Mouse (Mus musculus) liver, embryonic 13.5 days (tissue): ENCODE data around the gene Fam160a2. TPM values are rescaled to one million over a fixed set of nuclear protein-coding genes. Genes with fewer than 3 reads are reported as not detected.

Source experiments
- ATAC-seq: fragments of 200-750 bp; cut with Nextera tagmentation; 2 replicates; pipeline ENCODE4 v1.8.0; 2017; ENCODE audit warnings: low read depth, mild to moderate bottlenecking, moderate number of reproducible peaks, moderate library complexity
- DNase-seq: peaks from one replicate; pipeline ENCODE4 v3.0.0; 2022
- H3K27ac ChIP-seq: fragments of 300-500 bp; sonication (generic); 2 replicates; pipeline ENCODE4 v1.5.1; 2015; ENCODE audit warnings: moderate library complexity, mild to moderate bottlenecking, inconsistent platforms
- H3K27me3 ChIP-seq: fragments of 300-500 bp; sonication (generic); 2 replicates; pipeline ENCODE4 v1.6.1; 2015; ENCODE audit warnings: mild to moderate bottlenecking, inconsistent platforms
- H3K36me3 ChIP-seq: fragments of 300-500 bp; sonication (generic); 2 replicates; pipeline ENCODE4 v1.6.1; 2015; ENCODE audit warnings: mild to moderate bottlenecking, inconsistent platforms
- H3K4me1 ChIP-seq: fragments of 300-500 bp; sonication (generic); replicated peaks from 2 replicates; pipeline ENCODE4 v1.6.1; 2015; ENCODE audit warnings: inconsistent platforms
- H3K4me2 ChIP-seq: fragments of 300-500 bp; sonication (generic); 2 replicates; pipeline ENCODE4 v1.6.1; 2015; ENCODE audit warnings: inconsistent platforms, mild to moderate bottlenecking, moderate library complexity
- H3K4me3 ChIP-seq: fragments of 300-500 bp; sonication (generic); replicated peaks from 2 replicates; pipeline ENCODE4 v1.5.1; 2015; ENCODE audit warnings: mild to moderate bottlenecking, inconsistent platforms
- H3K9ac ChIP-seq: fragments of 300-500 bp; sonication (generic); 2 replicates; pipeline ENCODE4 v1.6.1; 2015; ENCODE audit warnings: mild to moderate bottlenecking, inconsistent platforms
- H3K9me3 ChIP-seq: fragments of 300-500 bp; sonication (generic); replicated peaks from 2 replicates; pipeline ENCODE4 v1.6.1; 2016; ENCODE audit warnings: inconsistent platforms
- WGBS: fragments of 180-500 bp; shearing (Covaris S2); methylation state at CpG from one replicate; pipeline ENCODE4 v1.1.7; 2015; ENCODE audit not compliant: insufficient replicate concordance; 5-methylcytosine and 5-hydroxymethylcytosine counted together
- polyA plus RNA-seq: library from polyadenylated mRNA; unstranded; fragments of >200 nt; fragmentation: Nextera tagmentation; extraction: Ambion mirVana; gene quantifications from 2 replicates; pipeline ENCODE4 v1.2.1, GENCODE M21; 2015

Fam160a2 gene
- polyA plus RNA-seq, 1 experiment from 2014 or later, result 11.6 TPM

DNA sequence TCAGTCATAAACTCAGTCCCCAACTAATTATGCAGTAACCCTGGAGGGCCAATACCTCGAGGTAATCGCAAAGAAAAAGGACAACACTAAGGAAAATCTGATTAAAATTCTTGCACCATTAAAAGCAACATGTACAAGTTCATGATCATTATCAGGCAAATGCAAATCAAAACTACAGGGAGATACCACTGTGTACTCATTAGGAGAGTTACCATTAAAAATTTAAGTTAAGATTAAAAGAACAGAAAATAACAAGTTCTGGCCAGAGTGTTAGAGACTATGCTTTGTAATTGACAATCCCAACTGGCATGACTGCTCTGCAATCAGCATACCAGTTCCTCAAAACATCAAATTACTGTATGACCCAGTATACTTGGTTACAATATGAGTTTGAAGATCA is 57.1 kb downstream of the Fam160a2 start:
- Histone ChIP-seq H3K9ac (no peak overlapping the region), H3K4me1 (no peaks in the 10 kb centered on the region), H3K27ac (no peak overlapping the region), H3K9me3 (no peaks in the 10 kb centered on the region), H3K4me3 (no peak overlapping the region), H3K4me2 (no peak overlapping the region), H3K27me3 (no peaks in the 10 kb centered on the region), H3K36me3 (no peaks in the 10 kb centered on the region)
- WGBS, result 47% methylated on average over 2 of the region's 2 CpGs
- DNase-seq (no peak), ATAC-seq (no peak)

DNA sequence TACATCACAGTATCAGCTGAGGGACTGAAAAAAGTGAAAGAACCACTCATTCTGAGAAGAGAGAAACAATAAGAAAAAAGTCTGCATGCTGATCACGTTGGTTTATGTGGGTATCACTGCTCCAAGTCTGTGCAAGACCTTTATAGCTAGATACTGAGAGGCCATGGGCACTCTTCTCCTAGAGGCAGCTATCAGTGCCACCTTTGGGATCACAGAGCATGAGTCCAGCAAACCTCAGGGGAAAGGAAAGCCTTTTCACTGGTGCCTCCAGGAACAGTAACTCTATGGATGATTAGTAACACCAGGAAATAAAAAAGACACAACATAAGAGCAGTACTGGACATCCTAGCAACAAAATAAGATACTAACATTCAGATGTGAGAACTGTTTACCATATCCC is 57.7 kb downstream of the Fam160a2 start, which contains the start of gene Olfr691:
Gene Olfr691 (minus strand): TSS at position 101 of the 400 bp plus-strand sequence.
- H3K4me3 ChIP-seq, result no peak within 1 kb of the TSS
- ATAC-seq, result no peak
- no peaks in the 10 kb centered on the region for H3K27me3 ChIP-seq
- WGBS, result 39% methylated on average over 1 of the region's 1 CpGs
- H3K4me1 ChIP-seq, result no peaks in the 10 kb centered on the region
- DNase-seq, result no peak
- no peak within 1 kb of the TSS for H3K9ac ChIP-seq
- H3K36me3 ChIP-seq, result no peaks in the 10 kb centered on the region
- no peak within 1 kb of the TSS for H3K27ac ChIP-seq
- no peak within 1 kb of the TSS for H3K4me2 ChIP-seq
- H3K9me3 ChIP-seq, result no peaks in the 10 kb centered on the region

DNA sequence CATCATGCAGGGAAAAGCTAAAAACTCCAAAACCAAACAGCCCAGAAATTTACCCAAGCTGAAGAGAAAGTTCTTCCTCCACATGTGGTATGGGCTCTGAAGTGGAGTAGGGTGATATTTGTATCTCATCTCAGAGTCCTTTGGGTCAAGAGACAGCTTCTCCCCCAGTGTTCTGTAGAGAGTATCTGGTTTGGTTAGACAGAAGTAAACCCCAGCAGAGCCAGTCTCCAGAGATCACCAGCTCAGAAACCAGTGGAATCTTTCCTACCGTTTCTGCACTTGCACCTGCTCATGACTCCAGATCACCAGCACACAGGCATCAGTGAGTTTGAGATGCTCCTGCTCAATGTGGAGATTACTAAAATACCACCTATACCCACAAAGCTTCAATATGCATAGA is 65.8 kb downstream of the Fam160a2 start, which contains the start of gene Olfr690:
Gene Olfr690 (minus strand): TSS at position 101 of the 400 bp plus-strand sequence.
- Histone ChIP-seq H3K27me3 (no peaks in the 10 kb centered on the region), H3K4me3 (no peak within 1 kb of the TSS), H3K27ac (no peak within 1 kb of the TSS), H3K9ac (no peak within 1 kb of the TSS), H3K36me3 (no peaks in the 10 kb centered on the region), H3K4me1 (no peaks in the 10 kb centered on the region), H3K9me3 (no peaks in the 10 kb centered on the region), H3K4me2 (no peak within 1 kb of the TSS)
- 59% methylated on average over 1 of the region's 1 CpGs for WGBS
- DNase-seq (no peak), ATAC-seq (no peak)

DNA sequence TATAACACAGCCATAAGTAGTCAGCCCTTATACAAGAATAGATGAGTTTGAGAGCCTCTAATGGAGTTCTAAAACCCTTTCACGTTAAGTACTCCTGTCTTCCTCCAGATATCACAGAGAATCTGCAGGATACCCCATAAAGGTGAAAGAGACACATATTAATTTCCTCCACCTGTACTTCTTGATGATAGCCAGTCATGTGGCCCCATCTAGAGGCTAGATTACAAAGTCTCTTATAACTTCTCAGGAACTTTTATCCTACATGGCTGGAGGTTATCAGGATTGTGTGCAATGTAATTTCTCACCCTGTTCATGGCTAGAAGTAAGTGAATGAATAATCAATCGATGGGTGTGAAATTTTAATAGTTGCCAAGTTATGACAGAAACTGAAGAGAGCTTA is 74.6 kb downstream of the Fam160a2 start:
- Histone ChIP-seq H3K4me2 (no peak overlapping the region), H3K36me3 (no peaks in the 10 kb centered on the region), H3K27ac (no peak overlapping the region), H3K9ac (no peak overlapping the region), H3K27me3 (no peaks in the 10 kb centered on the region), H3K4me3 (no peak overlapping the region), H3K4me1 (no peaks in the 10 kb centered on the region), H3K9me3 (no peaks in the 10 kb centered on the region)
- no peak for DNase-seq
- ATAC-seq, result no peak
- 43% methylated on average over 2 of the region's 2 CpGs for WGBS

Other genes starting within 250 kb of the Fam160a2 start
- not detected in 2 replicates for gene Olfr684, start 236.4 kb downstream of the Fam160a2 start, polyA plus RNA-seq
- gene Olfr685, start 214.0 kb downstream of the Fam160a2 start, polyA plus RNA-seq, result not detected in 2 replicates
- not detected in 2 replicates for gene Olfr686, start 192.6 kb downstream of the Fam160a2 start, polyA plus RNA-seq
- gene Olfr688, start 112.0 kb downstream of the Fam160a2 start, polyA plus RNA-seq, result not detected in 2 replicates
- not detected in 2 replicates for gene Olfr689, start 88.9 kb downstream of the Fam160a2 start, polyA plus RNA-seq
- gene Olfr690, start 66.0 kb downstream of the Fam160a2 start, polyA plus RNA-seq, result not detected in 2 replicates
- not detected in 2 replicates for gene Olfr691, start 57.8 kb downstream of the Fam160a2 start, polyA plus RNA-seq
- not detected in 2 replicates for gene Olfr692, start 31.8 kb downstream of the Fam160a2 start, polyA plus RNA-seq
- gene Gm5901, start 25.0 kb downstream of the Fam160a2 start, polyA plus RNA-seq, result not detected in 2 replicates
- not detected in 2 replicates for gene Cnga4, start 4.5 kb upstream of the Fam160a2 start, polyA plus RNA-seq
- gene Cckbr, start 25.7 kb upstream of the Fam160a2 start, polyA plus RNA-seq, result not detected in 2 replicates
- gene Cavin3, start 82.2 kb upstream of the Fam160a2 start, polyA plus RNA-seq, result 5.5 and 6.9 TPM in 2 replicates
- 22.8 and 25.6 TPM in 2 replicates for gene Smpd1, start 154.3 kb upstream of the Fam160a2 start, polyA plus RNA-seq
- gene Apbb1, start 181.6 kb upstream of the Fam160a2 start, polyA plus RNA-seq, result 4.1 TPM in 2 replicates
- 144 and 154 TPM in 2 replicates for gene Hpx, start 200.1 kb upstream of the Fam160a2 start, polyA plus RNA-seq
- 3.7 and 3.8 TPM in 2 replicates for gene Trim3, start 233.5 kb upstream of the Fam160a2 start, polyA plus RNA-seq
- 131 and 135 TPM in 2 replicates for gene Timm10b, start 240.0 kb upstream of the Fam160a2 start, polyA plus RNA-seq
- 15.7 and 19.7 TPM in 2 replicates for gene Arfip2, start 240.4 kb upstream of the Fam160a2 start, polyA plus RNA-seq
- gene Gm45799, start 240.5 kb upstream of the Fam160a2 start, polyA plus RNA-seq, result 6.2 and 34.2 TPM in 2 replicates